Mouse (Mus musculus) kidney, embryonic 16.5 days (tissue): ENCODE results near the gene Cuta. TPM values are rescaled to one million over a fixed set of nuclear protein-coding genes. Genes with fewer than 3 reads are reported as not detected.

Experiments used
- microRNA-seq: library from miRNA; unstranded; fragments of <30 nt; microRNA quantifications from one replicate; pipeline ENCODE4, GENCODE M21; 2016
- polyA plus RNA-seq: library from polyadenylated mRNA; unstranded; fragments of >200 nt; fragmentation: Nextera tagmentation; extraction: Ambion mirVana; gene quantifications from 2 replicates; pipeline ENCODE4 v1.2.1, GENCODE M21; 2015

Gene Cuta
- polyA plus RNA-seq, 1 experiment from 2014 or later, result 187 TPM

Small RNA genes lying within 50 kb of the gene (microRNA-seq; reads per million reads assigned to microRNA genes)
- gene Gm27775, result not detected
- gene Mir3083, result not detected
- gene Mir6968, result not detected

Other genes starting within 250 kb of the Cuta start
- gene Crebrf, start 223.9 kb downstream of the Cuta start, polyA plus RNA-seq, result 5.0 and 9.2 TPM in 2 replicates
- gene Bnip1, start 158.5 kb downstream of the Cuta start, polyA plus RNA-seq, result 53.1 and 57.4 TPM in 2 replicates
- gene Nkx2-5, start 94.6 kb downstream of the Cuta start, polyA plus RNA-seq, result not detected in 2 replicates
- gene Kifc5b, start 22.5 kb downstream of the Cuta start, polyA plus RNA-seq, result 8.2 and 10.8 TPM in 2 replicates
- 9.3 and 9.4 TPM in 2 replicates for gene Phf1, start 6.5 kb downstream of the Cuta start, polyA plus RNA-seq
- 1.1 and 2.2 TPM in 2 replicates for gene Syngap1, start 1.7 kb upstream of the Cuta start, polyA plus RNA-seq
- 19.9 and 20.1 TPM in 2 replicates for gene Zbtb9, start 33.6 kb upstream of the Cuta start, polyA plus RNA-seq
- gene Bak1, start 89.4 kb upstream of the Cuta start, polyA plus RNA-seq, result 7.4 and 9.5 TPM in 2 replicates
- 9.3 and 9.6 TPM in 2 replicates for gene Itpr3, start 117.7 kb upstream of the Cuta start, polyA plus RNA-seq
- 266 TPM in 2 replicates for gene Uqcc2, start 194.3 kb upstream of the Cuta start, polyA plus RNA-seq
- 0.15 and 0.19 TPM in 2 replicates for gene Ip6k3, start 228.2 kb upstream of the Cuta start, polyA plus RNA-seq